Mouse (Mus musculus): ENCODE measurements around the gene Mdga1. TPM values are rescaled to one million over a fixed set of nuclear protein-coding genes. Genes with fewer than 3 reads are reported as not detected.

Gene Mdga1
- total RNA-seq, 2 experiments from 2014 or later, result 2.3 to 8.3 TPM

DNA sequence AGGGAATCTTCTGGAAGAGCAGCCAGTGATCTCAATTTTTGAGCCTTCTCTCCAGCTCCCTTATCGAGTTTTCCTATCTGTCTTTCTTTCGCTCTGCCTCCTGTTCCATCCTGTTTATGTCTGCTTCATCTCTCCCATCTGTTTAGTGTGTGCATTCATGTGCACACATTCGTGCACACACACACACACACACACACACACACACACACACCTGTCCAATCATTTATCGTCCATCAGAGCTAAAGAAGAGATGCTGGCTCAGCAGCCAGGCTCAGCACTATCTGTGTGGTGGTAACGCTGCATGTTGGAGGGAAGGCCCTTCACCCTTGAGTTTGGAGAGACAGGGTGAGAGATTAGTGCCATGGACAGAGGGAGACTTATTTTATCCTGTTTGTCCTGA, 13.3 kb upstream of the Mdga1 start:
- ATAC-seq (replicated peaks; ENCODE audit: poor library complexity), result no peak

DNA sequence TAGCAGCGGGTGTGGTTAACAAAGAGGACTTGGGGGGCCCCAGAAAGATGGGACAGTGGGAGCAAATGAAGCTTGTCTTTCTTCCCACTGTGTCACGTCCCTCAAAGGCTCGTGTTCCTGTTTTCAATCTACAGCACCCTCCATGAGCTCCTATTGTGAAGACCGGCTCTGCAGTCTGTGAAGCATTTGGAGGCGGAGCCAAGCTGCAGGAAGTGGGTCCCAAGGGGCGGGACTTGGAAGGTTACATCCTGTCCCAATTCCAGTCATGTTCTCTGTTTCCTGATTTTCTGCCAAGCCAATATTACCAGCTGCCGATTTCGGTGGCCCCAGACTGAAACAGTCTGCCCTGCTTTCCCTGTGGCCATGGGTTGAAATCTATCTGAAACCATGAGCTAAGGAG, 11.7 kb upstream of the Mdga1 start:
- ATAC-seq (replicated peaks; ENCODE audit: poor library complexity), result no peak

DNA sequence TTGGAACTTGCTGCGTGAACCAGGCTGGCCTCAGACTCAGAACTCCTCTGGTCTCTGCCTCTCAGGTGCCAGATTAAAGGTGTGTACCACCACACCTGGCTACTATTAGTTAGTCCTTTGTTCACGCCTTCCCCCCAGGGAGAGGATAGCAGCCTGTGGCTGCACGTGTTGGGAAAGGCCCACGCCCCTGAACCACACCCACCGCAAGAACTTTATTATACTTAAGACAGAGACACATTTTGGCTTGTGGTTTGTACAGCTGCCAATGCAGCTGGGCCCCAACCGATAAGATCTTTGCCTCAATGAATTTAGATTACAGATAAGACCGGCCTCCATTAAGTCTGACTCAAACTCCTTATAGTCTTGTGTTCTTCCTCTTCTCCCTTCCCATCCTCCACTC, 10.0 kb upstream of the Mdga1 start:
- ATAC-seq (replicated peaks; ENCODE audit: poor library complexity), result peak; percentile 70

DNA sequence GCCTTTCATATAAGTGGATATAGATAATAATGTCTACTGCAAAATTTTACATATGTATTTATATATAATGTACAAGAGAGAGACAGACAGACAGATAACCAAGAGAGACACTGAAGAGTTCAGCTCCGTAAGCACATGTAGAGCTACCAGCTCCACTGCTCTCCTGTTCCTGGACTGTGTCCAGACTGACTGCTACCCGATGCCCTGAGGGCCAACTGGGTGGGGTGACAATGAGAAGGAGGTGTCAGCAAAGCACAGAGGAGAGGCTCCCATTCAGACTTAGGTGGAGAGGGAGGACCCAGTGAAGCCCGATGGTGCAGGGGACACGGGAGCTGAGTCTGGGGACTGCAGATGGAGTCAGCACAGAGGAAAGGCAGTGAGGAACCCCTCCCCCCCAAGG, 9.1 kb upstream of the Mdga1 start:
- no peak for ATAC-seq (replicated peaks; ENCODE audit: poor library complexity)

DNA sequence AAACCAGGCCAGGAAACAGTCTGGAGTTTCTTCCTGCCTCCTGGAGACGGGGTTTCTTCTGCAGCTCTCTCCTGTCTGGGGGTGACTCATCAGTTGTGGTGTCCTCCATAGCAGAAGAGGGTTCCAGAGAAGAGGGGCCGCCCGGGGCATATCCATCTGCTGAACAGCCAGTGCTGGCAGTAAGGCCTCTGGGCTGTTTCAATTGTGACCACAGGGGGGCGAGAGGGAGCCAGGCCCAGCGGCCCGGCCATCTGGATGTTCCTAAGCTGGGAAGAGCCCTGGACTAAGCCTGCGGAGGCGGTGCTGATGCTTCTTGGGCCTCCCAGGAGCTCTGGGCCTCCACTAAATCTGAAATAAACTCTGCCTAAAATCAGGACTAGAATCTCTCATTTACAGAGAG, 5.8 kb upstream of the Mdga1 start:
- ATAC-seq (replicated peaks; ENCODE audit: poor library complexity), result peak; percentile 80

DNA sequence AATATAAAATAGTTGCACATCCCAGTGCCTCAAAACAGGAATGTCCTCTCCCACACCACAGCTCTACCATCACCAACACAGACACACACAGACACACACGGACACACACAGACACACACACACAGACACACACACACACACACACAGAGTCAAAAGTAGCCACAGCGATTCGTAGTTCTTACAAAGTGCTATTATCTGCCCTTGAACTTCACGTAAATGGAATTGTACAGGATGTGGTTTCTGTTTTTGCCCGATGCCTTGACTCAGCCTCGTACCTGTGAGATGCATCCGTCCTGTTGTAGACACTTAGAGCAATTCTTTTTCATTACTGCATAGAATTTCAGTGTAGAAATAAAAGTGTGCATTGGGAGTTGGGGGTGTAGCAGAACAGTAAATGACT, 3.3 kb upstream of the Mdga1 start:
- no peak for ATAC-seq (replicated peaks; ENCODE audit: poor library complexity)

DNA sequence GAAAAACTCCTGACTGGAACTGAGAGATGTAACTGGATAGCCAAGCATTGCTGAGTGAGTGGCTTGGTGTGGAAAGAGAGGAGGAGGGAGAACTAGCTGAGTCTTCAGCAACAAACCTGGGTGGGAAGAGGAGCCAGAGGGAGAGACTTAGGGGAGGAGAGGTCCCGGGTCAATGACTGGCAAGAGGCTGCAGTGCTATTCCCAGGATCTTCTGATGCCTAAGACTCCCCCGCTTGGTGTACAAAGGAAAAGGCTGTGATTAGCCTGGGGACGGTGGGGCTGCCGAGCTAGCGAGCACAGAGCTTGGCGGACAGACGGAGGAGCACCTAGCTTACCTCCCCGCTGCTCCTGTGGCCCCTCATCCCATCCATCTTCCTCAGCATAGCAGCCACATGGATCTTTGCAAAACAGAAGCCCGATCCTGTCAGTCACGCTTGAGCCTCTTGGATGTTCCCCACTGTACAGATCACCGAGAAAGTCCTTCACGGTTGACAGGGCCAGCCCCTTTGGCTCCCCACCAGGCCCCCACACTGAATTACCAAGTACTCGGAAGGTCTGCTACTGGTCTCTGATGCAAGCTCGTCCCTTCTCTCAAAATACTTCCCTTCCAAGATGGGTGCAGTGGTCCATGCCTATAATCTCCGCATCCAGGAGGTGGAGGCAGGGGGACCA, 2.0 kb upstream of the Mdga1 start:
- ATAC-seq (replicated peaks; ENCODE audit: poor library complexity), result no peak

DNA sequence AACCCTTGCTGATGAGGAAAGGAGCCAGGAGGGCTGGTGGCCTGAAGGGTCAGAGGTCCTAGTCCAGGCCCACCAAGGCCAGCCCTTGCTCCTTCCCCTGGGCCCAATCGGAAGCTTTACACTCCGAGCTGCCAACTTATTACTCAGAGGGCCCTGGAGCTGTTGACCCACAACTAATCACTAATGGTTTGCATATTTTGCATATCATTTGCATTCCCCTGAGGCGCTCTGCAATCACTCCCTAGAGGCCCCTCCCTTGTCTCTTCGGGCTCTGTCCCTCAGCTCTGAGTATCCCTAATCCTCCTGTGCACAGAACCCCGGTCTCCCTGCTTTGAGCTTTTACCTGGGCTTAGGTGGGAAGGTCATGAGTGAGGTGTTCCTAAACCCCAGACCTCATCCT, 4.4 kb downstream of the Mdga1 start:
- no peak for ATAC-seq (replicated peaks; ENCODE audit: poor library complexity)

DNA sequence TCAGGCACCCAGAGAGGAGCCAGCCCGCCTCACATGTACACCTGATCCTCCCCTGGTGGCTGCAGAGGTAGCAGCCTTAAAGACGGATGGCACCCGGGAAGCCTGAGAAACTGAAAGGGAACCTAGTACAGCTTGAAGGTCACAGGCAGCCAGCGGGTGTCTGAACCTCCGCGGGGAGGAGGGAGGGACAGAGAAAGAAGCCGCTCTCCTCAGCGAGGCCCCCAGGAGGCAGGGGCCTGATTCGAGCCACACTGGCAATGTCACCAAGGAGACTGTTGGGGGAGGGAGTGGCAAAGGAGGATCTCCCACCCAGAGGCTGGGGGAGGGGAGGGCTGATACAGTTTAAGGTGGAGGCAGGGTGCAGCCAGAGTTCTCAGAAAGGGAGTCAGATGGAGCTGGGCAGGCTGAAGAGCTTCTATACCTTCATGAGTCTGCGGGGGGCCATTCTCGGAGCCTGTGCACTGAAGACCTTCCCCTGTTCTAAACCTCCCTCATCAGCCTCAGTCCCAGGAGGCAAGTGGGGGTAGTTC, 6.1 kb downstream of the Mdga1 start:
- ATAC-seq (replicated peaks; ENCODE audit: poor library complexity), result peak; percentile 34; the same call in 1 of the 2 replicates

DNA sequence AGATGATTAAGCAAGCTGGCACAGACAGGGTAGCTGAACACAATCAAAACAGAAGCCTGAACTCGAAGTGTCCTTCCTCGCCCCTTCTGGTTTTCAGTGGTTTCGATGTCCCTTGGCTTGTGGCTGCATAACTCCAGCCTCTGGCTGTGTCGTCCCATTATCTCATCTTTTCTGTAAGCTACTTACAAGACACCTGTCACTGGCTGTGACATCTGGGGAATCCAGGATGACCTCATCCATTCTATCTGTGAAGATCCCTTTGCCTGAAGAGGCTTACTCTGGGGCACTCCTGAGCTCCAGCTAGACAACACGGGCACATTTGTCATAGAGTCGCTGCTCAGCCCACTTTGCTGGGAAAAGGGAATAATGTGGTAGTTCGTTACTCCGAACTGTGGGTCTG, 14.0 kb downstream of the Mdga1 start:
- ATAC-seq (replicated peaks; ENCODE audit: poor library complexity), result no peak

DNA sequence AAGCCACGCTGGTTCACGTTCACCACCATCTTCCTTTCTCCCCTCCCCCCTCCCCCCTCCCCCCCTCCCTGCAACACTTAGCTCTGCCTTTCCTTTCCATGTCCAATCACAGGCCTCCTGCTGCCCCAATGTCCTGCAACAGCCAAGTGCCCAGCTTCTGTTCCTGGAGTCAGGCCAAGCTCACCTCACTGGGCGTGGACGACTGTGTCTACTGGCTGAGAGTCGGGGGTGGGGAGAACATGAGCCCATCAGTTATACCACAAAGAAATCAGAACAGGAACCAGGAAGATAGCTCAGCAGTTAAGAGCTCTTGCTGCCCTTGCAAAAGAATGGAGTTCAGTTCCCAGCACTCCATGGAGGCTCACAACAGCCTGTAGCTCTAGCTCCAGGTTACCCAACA, 15.6 kb downstream of the Mdga1 start:
- no peak for ATAC-seq (replicated peaks; ENCODE audit: poor library complexity)

DNA sequence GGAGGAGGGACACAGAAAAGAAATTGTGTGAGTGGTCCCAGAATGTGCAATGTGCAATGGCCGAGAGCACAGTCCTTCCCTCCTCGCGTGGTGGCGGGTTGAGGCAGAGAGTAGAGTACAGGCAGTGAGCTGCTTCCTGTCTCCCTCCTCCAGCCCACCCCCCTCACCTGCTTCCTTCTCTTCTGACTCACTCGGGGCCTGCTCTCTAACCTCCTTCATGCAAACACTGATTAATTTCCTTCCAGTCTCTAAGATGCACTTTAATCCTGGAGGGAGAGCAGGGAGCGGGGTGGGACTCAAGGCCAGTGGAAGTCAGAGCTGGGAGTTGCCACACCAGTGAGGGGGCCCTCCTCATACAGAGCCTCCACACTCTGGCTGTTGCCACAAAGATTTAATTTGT, 18.8 kb downstream of the Mdga1 start:
- ATAC-seq (replicated peaks; ENCODE audit: poor library complexity), result 0 out of 2 replicates have a peak, but pooled peaks have one; percentile 17

DNA sequence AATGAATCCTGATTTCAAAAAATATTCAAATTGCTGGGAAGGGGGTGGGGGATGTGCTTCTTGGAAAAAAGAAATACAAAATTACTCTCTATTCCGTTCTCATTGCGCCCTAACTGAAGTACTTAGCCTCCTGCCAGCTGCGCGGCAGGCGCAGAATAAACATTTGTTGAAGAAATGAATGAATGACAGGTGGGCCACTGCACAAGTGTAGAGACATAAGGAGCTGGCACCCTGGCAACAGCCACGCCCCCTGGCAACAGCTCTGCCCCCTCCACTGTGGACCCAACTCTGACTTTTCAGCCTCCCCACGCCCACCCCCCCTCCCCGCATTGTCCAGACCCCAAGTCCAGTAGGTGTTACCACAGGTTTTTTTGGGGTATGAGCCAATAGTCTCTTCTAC, 19.3 kb downstream of the Mdga1 start:
- no peak for ATAC-seq (replicated peaks; ENCODE audit: poor library complexity)

DNA sequence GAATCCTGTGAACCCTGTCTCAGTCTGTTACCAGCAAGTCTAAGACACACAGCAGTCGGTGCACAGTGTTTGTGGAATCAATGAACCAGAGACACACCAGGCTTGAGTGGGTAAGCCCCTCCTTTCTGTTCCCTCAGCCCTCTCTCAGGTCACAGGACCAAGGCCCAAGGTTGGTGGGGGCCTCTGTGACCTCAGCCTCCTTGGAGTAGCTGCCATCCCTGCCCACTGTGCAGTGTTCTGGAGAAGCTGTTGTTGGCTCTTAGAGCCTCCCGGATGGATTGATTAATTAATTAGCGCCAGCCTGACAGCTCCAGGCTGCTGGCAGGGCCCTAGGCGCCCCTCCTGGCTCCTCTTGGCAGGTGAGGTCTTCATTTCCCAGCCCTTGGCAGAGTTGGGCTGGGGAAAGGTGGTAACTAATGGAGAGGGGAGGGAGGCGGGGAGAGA, 22.6 kb downstream of the Mdga1 start:
- ATAC-seq (replicated peaks; ENCODE audit: poor library complexity), result no peak

DNA sequence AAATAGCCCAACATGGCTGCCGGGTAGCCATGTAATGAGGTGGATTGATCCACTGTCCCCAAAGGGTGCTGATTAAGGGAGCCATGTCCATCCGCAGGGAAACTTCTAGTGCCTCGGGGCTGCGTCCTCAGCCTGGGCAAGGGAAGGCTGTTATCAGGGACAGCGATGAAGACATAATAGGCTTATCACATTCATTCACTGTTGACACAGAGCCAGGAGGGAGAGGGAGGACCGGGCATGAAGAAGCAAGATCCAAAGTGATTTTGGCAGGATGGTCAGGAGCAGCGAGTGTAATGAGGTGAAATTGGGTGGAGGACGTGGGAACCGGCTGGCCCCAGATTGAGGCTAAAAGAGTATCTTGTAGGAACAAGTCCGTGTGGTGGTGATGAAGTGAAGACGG, 25.5 kb downstream of the Mdga1 start:
- no peak for ATAC-seq (replicated peaks; ENCODE audit: poor library complexity)

DNA sequence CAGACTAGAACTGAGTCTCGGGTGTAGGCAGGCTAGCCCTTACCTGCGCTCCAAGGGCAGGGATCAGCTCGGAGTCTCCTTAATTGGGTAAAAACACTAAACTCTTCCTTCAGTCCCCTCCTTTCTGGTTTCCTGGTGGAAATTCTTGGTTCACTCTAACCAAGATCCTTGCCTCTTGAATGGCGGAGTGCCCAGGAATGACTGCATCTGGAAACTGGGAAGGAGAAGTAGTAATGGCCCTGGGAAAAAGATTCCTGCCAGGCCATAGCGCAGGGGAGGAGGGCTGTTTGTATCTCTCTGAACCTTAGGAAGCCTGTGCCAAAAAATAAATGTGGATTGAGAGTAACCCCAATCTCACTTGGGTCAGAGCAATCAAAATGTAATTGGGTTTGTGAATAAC, 30.9 kb downstream of the Mdga1 start:
- no peak for ATAC-seq (replicated peaks; ENCODE audit: poor library complexity)

DNA sequence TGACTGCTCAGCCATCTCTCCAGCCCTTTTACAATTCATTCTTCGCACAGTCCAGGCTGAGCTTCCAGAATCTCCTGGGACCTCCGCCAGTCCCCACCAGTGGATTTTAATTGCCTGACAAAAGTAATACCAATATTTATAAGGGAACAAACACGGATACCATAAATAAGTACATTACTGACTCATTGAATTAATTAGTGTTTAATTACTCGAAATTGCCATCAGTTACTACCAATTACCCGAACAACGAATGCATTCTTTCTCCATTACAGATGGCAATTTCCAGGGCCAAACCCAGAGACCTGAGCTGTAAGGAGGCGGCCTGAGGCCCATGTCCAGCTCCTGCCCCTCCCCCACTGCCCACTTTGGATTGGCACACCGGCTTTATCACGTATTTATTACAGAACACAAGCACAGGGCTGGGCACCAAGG, 32.5 kb downstream of the Mdga1 start:
- no peak for ATAC-seq (replicated peaks; ENCODE audit: poor library complexity)

DNA sequence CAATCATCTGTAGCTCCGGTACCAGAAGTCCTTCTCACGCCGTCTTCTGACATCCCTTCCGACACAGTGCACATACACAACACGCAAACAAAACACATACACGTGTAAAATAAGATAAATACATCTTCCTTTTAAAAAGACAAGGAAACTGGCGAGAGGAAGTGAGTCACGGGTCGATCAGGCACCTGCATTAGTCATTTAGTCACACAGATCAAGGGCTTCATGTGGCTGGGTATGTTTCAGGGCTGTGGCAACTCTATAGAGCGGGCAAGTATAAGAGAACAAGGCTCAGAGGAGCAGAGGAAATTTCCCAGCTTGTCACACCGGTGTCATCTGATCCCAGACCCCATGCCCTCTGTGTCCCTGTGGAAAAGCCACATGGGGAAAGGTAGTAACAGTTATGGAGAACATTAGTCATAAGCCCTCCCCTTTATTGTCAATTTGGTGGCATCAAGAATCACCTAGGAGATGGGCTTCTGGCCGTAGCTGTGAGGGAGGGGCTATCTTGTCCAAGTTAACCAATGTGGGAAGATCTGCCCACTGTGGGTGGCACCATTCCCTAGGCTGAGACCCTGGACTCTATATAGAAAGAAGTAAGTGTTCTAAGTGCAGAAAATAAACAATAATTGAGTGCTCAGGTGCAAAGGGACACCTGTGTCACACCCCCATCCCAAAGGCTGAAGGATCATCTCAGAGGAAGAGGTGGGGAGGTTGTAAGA, 35.6 kb downstream of the Mdga1 start:
- no peak for ATAC-seq (replicated peaks; ENCODE audit: poor library complexity)

DNA sequence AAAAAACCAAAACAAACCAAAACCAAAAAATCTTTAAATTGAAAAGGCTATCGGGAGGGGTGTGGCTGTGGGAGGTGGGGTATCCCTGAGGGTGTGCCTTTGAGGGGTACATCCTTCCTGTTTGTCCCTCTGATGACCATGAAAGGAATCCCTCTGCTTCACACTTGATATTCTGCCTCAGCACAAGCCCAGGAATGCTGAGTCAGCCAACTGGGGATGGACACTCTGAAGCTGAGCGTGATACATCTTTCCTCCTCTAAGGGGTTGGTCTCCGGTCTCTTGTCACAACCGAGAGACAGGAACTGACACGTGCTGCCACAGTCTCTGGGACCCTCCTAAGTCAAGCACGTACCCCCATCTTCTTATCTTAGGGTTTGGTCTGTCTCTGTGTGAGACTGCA, 37.1 kb downstream of the Mdga1 start:
- no peak for ATAC-seq (replicated peaks; ENCODE audit: poor library complexity)

DNA sequence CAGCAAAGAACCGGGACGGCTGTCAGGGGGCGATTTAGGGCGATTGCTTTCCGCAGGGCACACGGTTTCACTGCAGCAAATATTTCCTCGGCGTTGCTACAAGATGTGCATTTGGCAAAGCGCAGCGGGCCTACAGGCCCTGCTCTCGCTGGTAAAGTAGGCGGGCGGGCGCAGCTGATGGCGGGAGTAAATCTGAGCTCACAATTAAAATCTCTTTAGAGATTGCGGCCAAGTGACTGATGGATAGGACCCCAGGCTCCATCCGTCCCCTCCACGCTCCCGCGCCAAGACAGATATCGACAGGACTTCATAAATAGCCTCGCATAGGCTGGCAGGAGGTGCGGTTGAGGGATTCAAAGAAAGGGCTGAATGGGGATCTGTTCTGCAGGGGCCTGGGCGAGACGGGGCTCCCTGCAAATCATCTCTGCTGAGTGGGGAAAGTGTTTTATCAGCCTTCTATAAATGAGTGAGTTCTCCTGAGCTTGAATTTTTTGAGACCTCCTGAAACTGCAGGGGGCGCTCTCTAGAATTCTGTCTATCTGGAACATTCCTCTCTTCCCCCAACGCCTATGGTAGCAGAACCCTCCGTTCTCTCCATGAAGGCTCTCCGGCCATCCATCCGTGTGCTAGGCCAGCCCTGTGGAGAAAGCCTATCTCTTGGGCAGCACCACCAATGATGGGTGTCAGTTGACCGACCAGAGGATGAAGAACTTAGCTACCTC, 38.5 kb downstream of the Mdga1 start:
- no peak for ATAC-seq (replicated peaks; ENCODE audit: poor library complexity)

DNA sequence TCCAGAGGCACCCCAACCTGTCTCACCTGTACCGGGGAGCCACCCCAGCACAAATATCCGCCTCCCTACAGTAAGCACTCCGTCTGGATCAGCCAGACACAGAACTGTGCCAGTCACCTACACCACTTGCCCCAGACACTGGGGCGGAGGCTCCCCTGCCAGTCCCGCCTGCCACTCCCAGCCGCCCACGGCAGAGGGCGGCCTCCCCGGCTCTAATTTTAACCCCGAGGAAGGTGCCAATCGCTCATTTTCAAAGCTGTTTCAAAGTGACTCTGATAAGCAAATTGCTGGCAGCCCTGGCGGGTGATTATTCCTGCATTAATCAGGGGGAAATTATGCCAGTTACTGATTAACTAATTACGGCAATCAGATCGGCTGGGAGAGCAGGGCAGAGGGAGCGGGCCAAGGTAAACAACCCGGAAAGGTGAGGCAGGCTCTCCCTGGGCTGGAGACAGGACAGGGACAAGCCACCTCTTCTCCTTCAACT, 41.1 kb downstream of the Mdga1 start:
- ATAC-seq (replicated peaks; ENCODE audit: poor library complexity), result peak; percentile 94
